Mouse (Mus musculus) cerebellum, postnatal 36 days (tissue): Measurements from ENCODE around the gene Pacsin3.

Experiments used
- DNase-seq, 2 experiments: peaks; one replicate each; pipeline ENCODE4 v3.0.0; 2021 to 2022; ENCODE audit warnings: mixed read lengths in 2 of 2

Pacsin3 gene

DNA sequence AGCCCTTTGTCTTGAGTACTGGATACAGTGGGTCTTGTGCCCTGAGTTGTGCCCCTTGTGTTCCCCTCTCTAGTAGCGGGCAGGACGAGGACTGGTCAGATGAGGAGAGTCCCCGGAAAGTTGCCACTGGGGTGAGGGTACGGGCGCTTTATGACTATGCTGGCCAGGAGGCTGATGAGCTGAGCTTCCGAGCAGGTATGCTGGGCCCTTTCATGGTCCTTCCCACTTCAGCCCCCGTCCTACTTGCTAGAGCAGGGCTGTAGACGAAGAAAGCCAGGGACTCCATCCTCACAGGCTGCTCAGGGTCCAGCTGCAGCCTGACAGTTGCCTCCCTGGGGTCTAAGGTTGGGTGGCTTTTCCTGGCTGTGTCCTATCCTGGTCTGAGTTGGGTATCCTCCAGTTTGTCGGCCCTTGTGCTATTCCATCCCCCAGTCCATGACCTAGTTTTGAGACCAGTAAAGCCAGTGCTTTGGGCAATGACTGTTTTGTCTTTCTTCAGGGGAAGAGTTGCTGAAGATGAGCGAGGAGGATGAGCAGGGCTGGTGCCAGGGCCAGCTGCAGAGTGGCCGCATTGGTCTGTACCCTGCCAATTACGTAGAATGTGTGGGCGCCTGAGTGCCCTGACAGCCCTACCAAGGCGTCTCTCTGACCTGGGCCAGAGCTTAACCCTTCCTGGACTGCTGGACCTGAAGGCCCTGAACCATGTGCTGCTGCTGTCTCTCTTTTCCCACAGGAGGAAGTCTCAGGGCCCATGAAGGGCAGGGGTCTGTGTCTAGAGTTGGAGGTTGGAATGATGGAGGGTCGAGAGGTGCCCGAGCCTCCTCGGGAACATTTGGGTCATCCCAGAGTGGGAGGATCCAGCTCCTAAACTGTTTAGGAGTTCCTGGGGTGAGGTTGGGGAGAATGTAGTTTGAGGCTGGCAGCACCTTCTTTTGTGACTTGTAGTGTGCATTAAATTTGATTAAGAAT is 8.2 kb downstream of the Pacsin3 start:
- peak in 1 of 2 experiments; percentile 11 for DNase-seq

DNA sequence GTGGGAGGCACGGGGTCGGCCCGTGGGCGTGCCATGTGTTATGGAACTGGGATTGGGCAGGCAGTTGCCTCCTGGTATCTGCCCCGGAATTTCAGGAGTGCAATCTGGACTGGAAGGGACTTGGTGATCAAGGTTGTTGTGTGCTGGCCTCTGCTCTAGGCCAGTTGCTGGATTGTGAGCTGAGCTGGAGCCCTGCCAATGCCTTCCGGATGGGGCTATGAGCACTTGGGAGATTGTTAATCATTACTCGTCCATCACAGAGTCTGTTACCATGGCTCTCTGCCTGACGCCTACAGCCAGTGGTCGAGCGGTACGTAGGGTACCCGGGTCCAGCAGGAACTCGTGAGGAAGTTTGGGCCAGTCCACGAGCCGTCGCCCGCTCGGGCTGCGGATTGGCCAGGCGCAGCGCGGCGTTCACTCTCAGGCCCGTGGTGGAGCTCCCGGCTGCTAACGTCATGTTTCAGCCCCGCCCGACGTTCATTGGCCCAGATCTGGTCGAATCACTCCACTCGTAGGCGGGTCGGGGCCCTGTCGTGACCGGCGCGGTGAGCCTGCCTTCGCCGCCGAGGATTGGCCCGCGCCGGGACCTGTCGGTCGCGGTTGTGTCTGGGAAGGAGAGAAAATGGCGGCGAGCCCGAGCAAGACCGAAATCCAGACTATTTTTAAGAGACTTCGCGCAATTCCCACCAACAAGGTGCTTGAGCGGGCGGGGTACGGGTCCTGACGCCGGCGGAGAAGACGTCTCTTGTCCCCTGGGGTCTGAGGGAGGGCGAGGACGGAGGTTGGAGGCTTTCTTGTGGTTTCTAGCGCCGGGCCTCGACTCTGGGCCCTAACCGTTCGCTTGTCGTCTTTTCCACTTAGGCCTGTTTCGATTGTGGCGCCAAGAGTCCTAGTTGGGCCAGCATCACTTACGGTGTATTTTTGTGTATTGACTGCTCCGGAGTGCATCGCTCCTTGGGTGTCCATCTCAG is 9.2 kb downstream of the Pacsin3 start, which contains the start of gene Arfgap2:
Gene Arfgap2 (plus strand): TSS at position 264 of the 971 bp plus-strand sequence.
- DNase-seq = peak; percentile 98

DNA sequence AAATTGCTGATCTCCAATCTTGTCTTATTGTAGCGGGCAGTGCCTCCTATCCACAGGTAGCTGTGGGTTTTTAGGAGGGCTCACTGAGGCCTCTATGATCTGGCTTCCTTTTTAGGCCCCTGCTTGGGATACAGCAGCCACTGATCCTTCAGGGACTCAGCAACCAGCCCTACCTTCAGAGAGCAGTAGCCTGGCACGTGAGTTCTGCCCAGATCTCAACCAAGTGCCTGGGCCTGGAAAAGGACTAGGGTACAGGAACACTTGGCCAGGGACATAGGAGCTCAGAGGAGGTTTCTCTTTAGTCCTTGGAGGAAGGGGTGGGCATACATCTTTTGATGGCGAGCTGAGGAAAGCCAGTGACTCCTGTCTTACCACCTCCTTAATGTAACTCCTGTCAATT is 12.3 kb downstream of the Pacsin3 start:
- no peak for DNase-seq

DNA sequence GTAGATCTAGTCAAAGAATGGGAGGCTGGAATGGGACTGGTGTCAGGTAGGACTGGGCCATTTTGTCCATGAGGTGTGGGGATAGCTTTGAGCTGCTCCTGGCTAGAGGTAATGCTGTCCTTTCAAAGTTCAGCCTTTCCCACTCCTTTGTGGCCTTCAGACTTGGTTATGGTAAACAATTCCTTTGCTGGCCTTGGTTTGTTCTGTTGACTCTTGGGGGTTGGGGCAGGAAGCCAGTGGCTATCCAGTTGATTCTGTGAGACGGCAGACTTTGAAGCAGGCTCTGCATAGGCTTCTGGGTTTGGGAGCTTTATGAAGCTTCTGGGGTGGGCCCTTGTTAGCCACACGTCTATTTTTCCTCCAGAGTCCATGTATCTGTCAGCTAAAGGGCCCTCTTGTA is 13.0 kb downstream of the Pacsin3 start:
- DNase-seq = peak in 1 of 2 experiments; percentile 3

DNA sequence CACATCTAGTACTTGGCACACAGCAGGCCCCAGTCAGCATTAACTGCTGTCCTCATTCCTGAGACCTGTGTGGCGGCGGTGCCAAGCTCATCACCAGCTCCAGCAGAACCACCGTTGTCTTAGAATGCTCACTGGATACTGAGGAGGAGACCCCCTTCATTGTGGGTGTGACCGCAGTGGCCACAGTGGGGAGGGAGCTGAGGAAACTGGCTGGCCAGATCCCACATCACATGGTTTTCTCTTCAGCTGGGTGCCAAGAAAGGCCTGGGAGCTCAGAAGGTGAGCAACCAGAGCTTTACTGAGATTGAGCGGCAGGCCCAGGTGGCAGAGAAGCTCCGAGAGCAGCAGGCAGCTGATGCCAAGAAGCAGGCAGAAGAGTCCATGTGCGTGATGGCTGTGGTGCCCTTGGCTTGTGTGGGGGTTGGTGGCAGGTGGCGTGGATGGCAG is 14.0 kb downstream of the Pacsin3 start:
- DNase-seq = peak; percentile 76 to 79

DNA sequence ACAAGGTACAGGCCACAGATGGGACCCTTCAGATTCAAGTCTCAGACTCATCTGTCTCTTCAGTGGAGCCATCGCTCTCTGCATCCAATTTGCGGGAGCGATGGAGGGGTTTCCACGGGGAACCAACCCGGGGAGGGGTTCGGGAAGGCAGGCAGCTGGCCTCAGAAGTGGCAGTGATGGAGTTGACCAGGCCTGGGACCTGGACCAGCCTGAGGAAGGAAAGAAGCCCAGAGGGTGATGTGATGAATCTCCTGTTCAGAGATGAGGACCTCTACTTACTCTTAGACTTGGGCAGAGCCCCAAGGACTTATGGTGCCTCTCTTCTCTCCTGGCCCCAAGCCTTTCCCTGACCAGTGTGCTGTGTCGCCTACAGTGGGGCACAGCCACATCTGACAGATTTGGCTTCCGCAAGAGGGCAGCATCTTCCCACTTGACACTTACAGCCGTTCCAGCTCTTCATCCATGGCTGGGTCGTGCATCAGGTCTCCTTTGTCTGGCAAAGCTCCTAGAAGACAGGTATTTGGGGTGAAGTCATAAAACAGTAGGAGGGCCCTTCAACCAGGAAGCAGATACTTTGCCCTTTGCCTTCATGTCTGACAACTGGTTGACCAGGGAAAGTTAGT is 23.1 kb downstream of the Pacsin3 start:
- DNase-seq = peak; percentile 68 to 73

DNA sequence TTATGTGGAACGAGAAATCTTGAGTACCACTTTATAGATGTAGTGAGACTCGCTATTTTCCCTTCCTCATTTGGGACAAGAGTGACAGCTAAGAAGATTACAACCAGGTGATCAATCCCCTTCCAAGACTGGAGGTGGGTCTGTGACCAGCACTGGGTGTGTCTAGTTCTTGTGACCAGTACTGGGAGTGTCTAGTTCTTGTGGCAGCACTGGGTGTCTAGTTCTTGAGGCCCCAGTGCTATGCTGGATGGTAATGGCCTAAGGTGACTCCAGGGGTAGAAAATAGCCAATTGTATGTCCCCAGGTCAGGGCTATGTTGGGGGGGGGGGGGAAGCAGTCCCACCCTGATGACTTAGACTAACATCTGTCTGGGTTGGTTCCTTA is 23.6 kb downstream of the Pacsin3 start:
- no peak for DNase-seq

DNA sequence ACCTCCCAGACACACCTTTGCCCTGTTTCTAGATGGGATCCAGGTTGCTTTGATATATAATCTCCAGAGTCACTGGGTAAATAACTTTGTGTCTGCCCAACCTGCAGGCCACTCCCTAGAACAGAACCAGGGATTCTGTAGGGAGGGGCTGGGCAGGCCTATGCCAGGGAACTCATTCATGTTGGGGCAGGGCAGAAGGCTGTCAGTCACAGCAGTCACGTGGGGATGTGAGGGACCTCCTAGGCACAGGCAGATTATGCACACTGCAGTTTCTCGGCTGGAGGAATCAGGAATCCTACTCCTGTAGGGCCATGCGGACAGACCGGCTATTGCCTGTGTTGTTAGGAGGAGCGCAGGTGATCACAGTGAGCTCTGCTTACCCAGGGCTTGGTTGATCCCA is 25.6 kb downstream of the Pacsin3 start:
- no peak for DNase-seq

DNA sequence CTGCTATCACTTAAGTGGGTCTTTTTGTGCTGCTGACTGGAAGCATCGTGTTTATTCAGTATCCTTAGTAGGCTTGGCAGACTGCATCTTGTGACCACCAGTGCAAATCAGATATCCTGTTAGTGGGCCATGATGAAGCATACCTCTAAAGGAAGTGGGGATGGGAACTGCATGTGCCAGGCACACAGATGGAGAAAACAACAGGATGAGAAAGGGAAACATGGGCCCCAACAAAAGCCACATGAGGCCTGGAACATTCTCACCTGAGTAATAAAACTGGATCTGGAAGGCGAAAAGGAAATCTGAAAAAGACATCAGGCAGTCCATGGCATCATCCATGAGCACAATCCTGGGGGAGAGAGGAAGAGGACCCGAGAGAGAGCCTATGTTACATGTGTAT is 28.2 kb downstream of the Pacsin3 start:
- DNase-seq = no peak

DNA sequence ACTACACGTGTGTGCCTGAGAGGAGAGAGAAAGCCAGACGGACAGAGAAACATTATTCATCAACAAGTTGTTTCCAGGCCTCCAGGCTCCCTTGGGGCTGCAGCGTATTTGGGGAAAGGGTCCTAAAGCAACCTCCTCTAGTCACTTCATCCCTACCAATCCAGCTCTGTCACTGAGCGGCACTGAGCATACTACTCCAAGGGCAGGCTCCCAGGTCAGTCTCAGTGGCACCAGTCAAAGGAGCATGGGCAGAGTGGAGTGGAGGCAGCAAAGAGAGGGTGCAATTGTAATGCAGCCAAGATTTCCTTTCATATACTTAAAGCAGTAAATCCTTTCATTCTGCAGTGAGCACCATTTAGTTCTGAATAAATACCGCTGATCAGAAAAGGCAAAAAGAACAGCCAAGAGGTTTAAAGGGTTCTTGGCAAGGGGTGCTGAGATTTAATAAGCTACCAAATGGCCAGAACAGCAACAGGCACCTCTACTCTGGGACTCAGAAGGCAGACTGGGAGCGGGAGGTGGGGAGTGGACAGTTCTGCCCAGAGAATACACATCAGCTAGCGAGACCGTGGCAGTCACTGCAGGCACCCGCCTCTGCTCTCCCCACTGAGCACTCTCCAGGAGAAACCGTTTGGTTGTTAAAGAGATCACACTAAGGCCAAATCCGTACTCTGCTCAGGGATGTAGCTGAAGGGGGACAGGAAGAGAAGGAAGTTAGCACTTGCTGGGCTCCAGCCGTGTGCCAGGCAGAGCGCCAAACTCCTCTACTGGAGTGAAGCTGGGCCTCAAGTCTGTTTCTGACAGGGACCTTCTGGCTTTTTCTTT is 28.8 kb downstream of the Pacsin3 start:
- peak; percentile 78 to 81 for DNase-seq

DNA sequence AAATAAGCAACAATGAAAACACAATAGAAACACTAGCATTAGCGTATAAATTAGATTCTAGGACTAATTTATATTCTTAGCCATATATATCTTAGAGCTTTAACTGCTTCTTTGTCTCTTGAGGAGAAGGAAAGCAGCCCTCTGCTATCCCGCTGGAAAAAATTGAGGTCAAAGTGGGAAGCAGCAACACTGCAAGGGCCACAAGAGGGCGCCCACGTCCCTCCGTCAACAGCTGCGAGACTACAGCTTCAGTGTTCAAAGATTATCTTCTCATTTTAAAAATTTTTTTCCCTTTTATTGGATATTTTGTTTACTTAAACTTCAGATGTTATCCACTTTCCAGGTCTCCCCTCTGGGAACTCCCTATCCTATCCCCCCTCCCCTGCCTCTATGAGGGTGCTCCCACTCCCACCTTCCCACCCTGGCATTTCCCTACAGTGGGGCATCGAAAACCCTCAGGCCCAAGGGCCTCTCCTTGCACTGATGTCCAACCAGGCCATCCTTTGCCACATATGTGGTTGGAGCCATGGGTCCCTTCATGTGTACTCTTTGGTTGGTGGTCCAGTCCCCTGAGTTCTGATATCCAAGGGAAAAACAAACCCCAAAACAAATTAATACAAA is 30.2 kb downstream of the Pacsin3 start:
- DNase-seq = peak; percentile 89 to 90

DNA sequence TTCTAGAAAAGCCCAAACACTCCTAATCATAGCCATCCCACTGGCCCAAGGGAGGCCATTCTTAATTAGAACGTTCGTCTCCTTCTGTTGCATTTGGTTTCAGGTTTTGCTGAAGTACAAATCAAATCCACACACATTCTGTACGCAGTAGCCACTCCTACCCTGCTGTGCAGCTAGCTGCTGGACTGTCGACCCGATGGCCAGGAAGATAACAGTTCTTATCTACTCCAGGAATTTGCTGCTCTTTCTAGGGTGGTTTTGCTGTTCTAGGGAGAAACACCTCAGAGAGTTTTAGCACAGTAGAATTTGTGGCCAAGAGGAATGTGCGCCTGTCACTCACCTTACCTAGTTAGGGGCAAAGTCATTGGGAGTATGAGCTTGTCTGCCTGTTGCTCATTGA is 31.8 kb downstream of the Pacsin3 start:
- DNase-seq = no peak

DNA sequence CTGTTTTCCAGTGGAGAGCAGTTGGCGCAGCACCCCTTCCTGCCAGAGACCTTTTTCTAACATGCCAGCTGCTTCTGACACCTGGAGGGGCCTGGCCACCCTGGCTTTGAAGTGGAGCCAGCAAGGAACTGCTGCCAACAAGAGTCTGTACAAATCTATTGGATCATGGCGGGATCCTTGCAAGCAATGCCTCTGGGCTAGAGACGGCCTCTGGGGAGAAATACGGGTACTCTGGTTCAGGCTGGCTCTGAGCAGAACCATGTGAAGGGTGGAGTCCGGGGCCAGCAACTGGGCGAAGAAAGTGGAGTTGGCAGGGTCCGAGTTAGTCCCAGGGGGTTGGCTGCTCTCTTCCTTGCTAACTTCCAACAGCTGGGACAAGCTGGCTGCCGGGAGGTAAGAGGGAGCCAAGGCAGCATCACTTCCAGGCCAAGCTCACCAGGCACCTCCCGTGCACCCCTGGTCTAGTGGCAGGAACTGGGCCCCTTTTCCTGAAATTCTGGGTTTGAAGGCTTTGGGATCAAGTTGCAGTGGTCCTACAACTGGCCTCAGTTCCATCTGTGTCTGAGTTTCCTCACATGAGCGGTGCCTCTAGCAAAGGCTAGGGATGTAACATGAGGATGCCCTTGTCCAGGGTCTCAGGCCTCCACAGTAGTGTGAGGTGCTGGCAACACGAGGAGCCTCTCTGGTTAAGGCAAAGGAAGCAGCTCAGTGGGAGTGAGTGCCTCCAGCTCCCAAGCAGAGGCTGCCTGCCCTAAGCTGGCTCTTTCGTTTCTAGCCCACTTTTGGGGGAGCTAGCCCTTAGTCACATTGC is 35.6 kb downstream of the Pacsin3 start:
- no peak for DNase-seq

DNA sequence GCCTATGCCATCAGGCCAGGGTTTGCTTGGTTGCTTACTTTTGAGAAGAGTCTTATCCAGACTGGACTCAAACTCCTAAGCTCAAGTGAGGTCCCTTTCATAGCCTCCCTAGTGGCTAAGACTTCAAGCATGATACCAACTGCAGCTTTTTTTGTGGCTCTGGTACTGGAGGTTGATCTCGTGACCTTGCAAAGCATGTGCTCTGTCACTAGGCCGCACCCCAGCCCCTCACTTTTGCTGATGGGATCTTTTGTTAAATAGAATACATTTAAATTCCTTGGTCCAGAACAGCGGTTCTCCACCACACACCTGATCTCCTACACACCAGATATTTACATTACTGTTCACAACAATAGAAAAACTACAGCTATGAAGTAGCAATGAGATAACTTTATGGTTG is 38.5 kb downstream of the Pacsin3 start:
- no peak for DNase-seq

DNA sequence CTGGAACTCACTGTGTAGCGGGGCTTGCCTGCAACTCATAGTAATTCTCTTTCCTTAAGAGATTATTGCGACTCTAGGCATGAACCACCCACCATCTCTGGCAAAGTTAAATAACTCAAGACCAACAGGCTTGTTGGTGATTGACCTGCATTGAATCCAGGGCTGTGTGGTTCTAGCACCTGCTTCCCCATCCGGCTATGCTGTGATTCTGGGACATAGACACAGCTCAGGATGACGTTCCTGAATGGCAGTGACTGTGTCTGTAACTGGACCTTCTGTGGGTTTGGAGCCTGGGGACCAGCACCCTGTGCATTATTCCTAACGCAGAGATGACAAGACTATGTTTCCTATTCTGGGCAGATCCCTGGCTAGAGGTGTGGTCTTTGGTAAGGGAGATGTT is 40.1 kb downstream of the Pacsin3 start:
- no peak for DNase-seq

DNA sequence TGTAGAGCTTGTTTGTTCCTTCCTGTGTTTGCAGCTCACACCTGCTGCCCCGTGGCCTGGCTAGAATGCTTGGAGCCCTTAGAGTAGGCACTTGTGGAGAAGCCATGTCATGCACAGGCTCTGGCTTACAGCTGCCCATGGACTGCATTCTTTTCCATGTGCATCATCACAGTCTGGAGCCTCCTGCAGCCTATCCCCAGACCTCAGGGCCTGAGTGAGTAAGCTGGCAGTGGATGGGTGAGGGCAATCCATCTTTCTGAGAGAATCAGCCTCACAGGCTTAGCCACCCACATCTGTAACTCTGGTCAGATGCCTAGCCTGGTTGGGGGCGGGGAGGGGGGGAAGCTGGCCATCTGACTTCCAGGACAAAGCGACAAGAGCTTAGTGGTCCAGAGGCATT is 43.4 kb downstream of the Pacsin3 start:
- DNase-seq = no peak

DNA sequence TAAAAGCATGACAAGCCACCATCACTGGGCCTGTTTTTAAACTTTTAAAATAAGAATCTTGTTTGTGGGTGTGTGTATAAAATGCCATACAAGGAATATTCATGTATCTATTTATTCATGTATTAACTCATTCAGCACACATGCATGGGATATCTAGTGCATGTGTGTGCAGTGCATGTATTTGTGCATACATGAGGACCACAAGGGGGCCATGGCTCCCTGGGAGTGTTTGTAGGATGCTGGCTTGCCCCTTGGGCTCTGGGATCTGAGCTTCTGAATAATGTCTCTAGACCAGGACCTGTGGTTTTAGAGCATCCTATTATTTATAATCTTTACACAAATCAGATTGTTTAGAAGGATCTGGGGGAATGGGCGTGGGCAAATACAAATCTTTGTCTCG is 45.0 kb downstream of the Pacsin3 start:
- DNase-seq = no peak

DNA sequence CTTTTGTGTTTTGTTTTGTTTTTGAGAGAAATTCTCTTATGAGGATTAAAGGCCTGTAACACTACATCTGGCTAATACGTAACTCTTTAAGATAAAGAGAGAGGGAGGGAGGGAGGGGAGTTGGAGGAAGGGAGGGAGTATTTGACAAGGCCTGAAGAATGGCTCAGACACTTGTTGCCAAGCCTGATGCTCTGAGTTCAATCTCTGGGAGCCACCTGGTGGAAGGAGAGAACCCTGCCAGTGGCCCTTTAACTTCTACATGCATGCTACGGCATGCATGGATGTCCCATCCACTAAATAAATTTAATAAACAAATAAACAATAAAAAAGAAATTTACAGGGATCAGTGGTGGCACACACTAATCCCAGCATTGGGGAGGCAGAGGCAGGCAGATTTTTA is 46.1 kb downstream of the Pacsin3 start:
- no peak for DNase-seq

DNA sequence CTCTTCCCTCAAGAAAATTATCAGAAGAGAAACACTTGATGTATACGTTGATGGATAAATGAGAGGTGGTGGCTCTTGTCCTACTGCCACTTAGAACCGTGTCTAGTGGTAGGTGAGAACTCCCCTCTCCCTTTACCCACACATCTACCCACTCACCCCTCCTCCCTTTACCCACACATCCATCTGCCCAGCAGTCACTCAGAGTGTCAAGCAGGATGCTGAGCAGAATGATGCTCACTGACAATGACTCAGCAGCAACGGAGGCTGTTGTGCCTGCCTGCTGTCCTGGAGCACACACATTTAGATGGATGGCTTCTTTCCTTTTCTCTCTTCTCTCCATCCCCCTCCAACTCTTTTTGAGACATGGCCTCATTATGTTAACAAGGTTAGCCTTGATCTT is 47.1 kb downstream of the Pacsin3 start:
- DNase-seq = no peak

DNA sequence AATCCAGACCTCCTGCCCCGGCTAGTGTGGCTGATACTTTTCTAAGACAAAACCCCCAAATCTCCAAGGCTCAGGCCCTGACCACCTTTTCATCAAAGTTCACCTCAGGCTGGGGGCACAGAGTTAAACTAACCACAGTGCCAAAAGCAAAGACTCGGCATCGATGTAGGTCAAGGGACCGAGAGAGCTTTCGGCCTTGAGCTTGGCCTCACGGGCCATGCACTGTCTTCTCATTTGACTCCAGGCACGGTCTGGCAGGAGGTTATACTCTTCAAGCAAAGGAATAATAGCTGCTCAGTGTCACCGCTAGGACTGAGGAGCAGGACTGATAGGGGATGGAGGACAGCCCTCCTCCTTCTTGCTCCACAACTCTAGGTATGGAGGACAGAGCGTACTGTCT is 50.2 kb downstream of the Pacsin3 start:
- no peak for DNase-seq

DNA sequence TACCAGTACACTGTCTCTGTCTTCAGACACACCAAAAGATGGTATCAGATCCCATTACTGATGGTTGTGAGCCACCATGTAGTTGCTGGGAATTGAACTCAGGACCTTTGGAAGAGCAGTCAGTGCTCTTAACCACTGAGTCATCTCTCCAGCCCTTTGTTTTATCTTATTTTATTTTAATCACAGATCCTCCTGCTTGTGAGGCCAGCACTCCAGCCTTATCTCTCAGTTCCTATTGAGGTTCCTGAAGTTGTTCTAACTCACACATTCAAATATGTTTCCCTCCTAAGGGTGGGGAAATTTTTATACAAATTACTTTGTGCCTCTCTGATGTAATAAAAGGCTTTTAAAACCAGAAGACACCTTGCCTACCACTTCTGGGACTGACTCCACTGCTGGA is 50.8 kb downstream of the Pacsin3 start:
- no peak for DNase-seq
